Mouse (Mus musculus): ENCODE measurements at regions not wholly inside any gene's neighbourhood (a gene's known extent, or its start where the extent isn't known, plus 50 kb on each side); places are given as distances from the start of the nearest gene placed in this dataset.
"Not testable (repeated sequence)": the region's sequence is repeated elsewhere in the genome, so short reads cannot be mapped to it uniquely, and the experiment has no call there.

DNA sequence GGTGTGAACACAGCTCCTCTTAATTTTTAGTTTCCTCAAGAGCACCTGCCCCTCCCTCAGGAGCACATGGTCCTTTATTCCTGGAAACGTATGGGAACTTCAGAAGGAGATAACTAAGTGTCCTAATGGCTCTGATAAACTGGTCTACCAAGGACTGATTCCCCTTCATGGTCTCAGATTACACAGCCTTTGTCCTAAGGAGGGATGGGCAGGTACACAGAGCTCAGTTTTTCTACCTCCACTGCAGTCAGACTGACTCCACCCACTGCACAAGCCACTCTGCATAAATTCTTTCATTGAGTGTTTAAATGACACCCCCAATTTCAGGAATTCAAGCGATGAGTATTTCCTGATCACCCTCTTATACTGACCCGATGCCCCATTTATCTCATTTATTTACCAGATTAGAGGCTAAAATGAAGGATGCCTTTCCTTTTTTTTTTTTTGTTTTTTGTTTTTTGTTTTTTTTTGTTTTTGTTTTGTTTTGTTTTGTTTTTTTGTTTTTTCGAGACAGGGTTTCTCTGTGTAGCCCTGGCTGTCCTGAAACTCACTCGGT is 95.1 kb downstream of the Sox2 start:
- H3K4me3 ChIP-seq (ENCODE audit: low read length): no peak overlapping the region
- H3K4me2 ChIP-seq (ENCODE audit: low read depth, low read length): no peak overlapping the region
- no peak for ATAC-seq (ENCODE audit: low read depth)
- no peaks in the 10 kb centered on the region for H3K27me3 ChIP-seq (ENCODE audit: control insufficient read depth, insufficient read depth, low read depth, low read length)
- H3K9me3 ChIP-seq (ENCODE audit: control insufficient read depth, low read length): no peaks in the 10 kb centered on the region
- H3K9ac ChIP-seq (ENCODE audit: low read length): no peak overlapping the region
- 62% methylated on average over 5 of the region's 5 CpGs for WGBS
- H3K4me1 ChIP-seq (replicated peaks; ENCODE audit: control insufficient read depth, insufficient read depth, low read length): no peaks in the 10 kb centered on the region
- H3K36me3 ChIP-seq (ENCODE audit: control insufficient read depth, insufficient read depth, low read length): no peaks in the 10 kb centered on the region
- H3K27ac ChIP-seq (ENCODE audit: low read length): no peak overlapping the region

DNA sequence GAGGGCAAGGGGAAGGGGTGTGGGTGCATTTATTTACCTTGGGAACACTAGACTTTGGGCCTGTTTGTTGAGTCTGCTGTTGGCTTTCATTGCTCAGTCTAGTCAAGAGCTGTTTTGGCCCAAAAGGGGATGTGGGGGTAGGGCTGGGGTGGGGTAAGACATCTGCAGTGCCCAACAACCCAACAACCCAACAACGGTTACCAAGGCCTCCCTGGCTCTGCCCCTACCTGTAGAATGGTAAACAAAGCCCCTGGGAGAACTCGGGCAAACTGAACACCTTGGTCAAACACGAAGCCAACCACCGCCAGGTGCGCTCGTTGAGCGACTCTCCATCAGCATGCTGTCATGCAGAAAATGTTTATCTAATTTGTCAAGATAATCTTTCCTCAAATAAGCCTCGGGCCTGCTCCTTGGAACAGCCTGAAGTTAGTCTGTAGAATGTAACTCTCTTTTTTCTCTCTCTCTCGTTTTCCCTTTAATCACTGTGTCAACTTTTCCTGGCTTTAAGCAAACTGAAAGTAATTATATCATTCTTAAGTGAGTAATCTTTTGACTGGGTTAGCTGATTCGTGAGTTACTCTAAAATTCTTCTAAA is 97.4 kb downstream of the Sox2 start:
- Histone ChIP-seq H3K27me3 (ENCODE audit: control insufficient read depth, insufficient read depth, low read depth, low read length) (no peaks in the 10 kb centered on the region), H3K4me1 (replicated peaks; ENCODE audit: control insufficient read depth, insufficient read depth, low read length) (no peaks in the 10 kb centered on the region), H3K36me3 (ENCODE audit: control insufficient read depth, insufficient read depth, low read length) (no peaks in the 10 kb centered on the region), H3K27ac (ENCODE audit: low read length) (peak overlapping the region; percentile 66), H3K4me2 (ENCODE audit: low read depth, low read length) (peak overlapping the region; percentile 27; the same call in 1 of the 2 replicates), H3K9me3 (ENCODE audit: control insufficient read depth, low read length) (no peaks in the 10 kb centered on the region), H3K4me3 (ENCODE audit: low read length) (no peak overlapping the region), H3K9ac (ENCODE audit: low read length) (no peak overlapping the region)
- 27% methylated on average over 10 of the region's 10 CpGs for WGBS
- ATAC-seq (ENCODE audit: low read depth): peak; percentile 91

DNA sequence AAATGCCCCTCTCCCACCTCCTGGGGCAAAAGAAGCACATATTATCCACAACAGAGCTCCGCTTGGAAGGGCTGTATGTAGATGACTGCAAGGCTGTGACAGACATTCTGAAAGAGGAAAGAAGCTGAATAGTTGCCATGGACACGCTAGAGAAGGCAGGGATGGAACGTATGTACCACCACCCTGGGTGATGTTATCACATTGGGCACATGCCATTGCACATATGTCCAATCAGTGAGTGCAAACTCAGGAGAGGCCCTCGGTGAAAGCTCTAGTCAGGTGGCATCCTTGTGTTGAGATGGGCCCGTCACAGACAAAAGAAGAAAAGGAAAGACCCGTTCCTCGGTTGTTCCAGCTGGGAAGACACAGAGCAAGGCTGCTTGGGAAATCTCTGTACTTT is 99.8 kb downstream of the Sox2 start:
- no peak overlapping the region for H3K4me3 ChIP-seq (ENCODE audit: low read length)
- H3K9ac ChIP-seq (ENCODE audit: low read length): no peak overlapping the region
- H3K27me3 ChIP-seq (ENCODE audit: control insufficient read depth, insufficient read depth, low read depth, low read length): no peaks in the 10 kb centered on the region
- H3K36me3 ChIP-seq (ENCODE audit: control insufficient read depth, insufficient read depth, low read length): no peaks in the 10 kb centered on the region
- H3K4me1 ChIP-seq (replicated peaks; ENCODE audit: control insufficient read depth, insufficient read depth, low read length): no peaks in the 10 kb centered on the region
- WGBS: 82% methylated on average over 7 of the region's 7 CpGs
- H3K4me2 ChIP-seq (ENCODE audit: low read depth, low read length): no peak overlapping the region
- H3K9me3 ChIP-seq (ENCODE audit: control insufficient read depth, low read length): no peaks in the 10 kb centered on the region
- H3K27ac ChIP-seq (ENCODE audit: low read length): no peak overlapping the region
- no peak for ATAC-seq (ENCODE audit: low read depth)

DNA sequence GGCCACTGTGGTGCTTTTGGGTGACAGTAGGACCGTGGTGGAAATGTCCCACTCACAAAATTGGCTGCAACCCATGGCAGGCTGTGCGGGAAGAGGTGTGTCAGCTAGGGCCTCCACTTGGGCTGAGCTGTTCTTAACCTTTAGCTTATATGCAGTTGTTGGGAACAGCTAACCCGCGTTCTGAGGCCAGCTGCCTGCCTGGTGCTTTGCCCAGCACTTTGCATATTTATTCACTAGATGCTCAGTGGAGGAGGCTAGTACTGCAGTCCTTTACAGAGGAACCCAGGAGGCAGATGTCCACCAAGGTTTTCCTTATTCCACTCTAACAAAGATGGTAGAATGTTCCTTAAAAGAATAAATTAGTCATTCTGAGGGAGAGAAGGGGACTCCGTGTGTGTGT is 101.3 kb downstream of the Sox2 start:
- no peaks in the 10 kb centered on the region for H3K36me3 ChIP-seq (ENCODE audit: control insufficient read depth, insufficient read depth, low read length)
- no peak overlapping the region for H3K9ac ChIP-seq (ENCODE audit: low read length)
- 62% methylated on average over 5 of the region's 5 CpGs for WGBS
- no peaks in the 10 kb centered on the region for H3K4me1 ChIP-seq (replicated peaks; ENCODE audit: control insufficient read depth, insufficient read depth, low read length)
- H3K4me3 ChIP-seq (ENCODE audit: low read length): no peak overlapping the region
- H3K4me2 ChIP-seq (ENCODE audit: low read depth, low read length): no peak overlapping the region
- no peaks in the 10 kb centered on the region for H3K27me3 ChIP-seq (ENCODE audit: control insufficient read depth, insufficient read depth, low read depth, low read length)
- ATAC-seq (ENCODE audit: low read depth): no peak
- H3K27ac ChIP-seq (ENCODE audit: low read length): no peak overlapping the region
- no peaks in the 10 kb centered on the region for H3K9me3 ChIP-seq (ENCODE audit: control insufficient read depth, low read length)

DNA sequence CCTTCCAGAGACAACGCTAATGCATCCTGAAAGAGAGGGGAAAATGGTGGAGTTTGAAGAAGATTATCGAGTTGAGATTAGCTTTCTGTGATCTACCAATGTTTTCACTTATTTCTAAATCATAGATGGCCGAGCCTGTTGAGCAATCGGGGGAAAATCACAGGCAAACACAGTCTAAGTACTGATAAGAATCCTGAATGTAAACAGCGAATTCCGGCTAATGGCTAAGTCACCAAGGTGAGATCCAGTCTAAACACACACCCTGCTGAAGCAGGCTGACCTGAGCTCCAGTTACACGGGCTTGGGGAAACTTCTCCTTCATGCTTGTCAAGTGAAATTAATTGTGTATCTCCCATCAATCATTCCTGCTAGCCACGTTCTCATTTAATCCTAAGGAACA is 103.4 kb downstream of the Sox2 start:
- WGBS: 7% methylated on average over 8 of the region's 8 CpGs
- Histone ChIP-seq H3K4me2 (ENCODE audit: low read depth, low read length) (peak overlapping the region; percentile 43), H3K36me3 (ENCODE audit: control insufficient read depth, insufficient read depth, low read length) (no peaks in the 10 kb centered on the region), H3K4me3 (ENCODE audit: low read length) (0 out of 2 replicates have a peak overlapping the region, but pooled peaks have one; percentile 2), H3K9ac (ENCODE audit: low read length) (no peak overlapping the region), H3K27ac (ENCODE audit: low read length) (peak overlapping the region; percentile 67), H3K9me3 (ENCODE audit: control insufficient read depth, low read length) (no peaks in the 10 kb centered on the region), H3K4me1 (replicated peaks; ENCODE audit: control insufficient read depth, insufficient read depth, low read length) (no peaks in the 10 kb centered on the region), H3K27me3 (ENCODE audit: control insufficient read depth, insufficient read depth, low read depth, low read length) (no peaks in the 10 kb centered on the region)
- peak; percentile 87 for ATAC-seq (ENCODE audit: low read depth)

DNA sequence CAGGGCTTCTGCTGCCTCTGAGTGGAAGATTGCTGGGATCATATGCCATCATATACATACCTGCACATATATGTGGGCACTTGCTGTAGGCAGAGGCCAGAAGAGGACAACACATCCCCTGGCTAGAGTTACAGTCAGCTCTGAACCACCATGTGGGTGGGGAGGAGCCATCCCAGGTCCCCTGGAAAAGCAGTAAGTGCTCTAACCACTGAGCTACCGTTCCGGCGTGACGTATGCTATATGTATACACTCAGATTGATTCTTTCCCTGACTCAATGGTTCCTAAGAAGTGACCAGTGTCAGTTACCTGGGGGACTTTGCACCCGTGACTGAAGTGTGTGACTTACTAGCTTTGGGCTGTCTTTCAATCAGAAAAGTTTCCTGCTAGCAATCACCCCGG is 104.6 kb downstream of the Sox2 start:
- no peak overlapping the region for H3K9ac ChIP-seq (ENCODE audit: low read length)
- no peak overlapping the region for H3K27ac ChIP-seq (ENCODE audit: low read length)
- no peaks in the 10 kb centered on the region for H3K9me3 ChIP-seq (ENCODE audit: control insufficient read depth, low read length)
- 89% methylated on average over 6 of the region's 6 CpGs for WGBS
- no peaks in the 10 kb centered on the region for H3K4me1 ChIP-seq (replicated peaks; ENCODE audit: control insufficient read depth, insufficient read depth, low read length)
- no peak overlapping the region for H3K4me3 ChIP-seq (ENCODE audit: low read length)
- no peaks in the 10 kb centered on the region for H3K36me3 ChIP-seq (ENCODE audit: control insufficient read depth, insufficient read depth, low read length)
- H3K27me3 ChIP-seq (ENCODE audit: control insufficient read depth, insufficient read depth, low read depth, low read length): no peaks in the 10 kb centered on the region
- ATAC-seq (ENCODE audit: low read depth): no peak
- no peak overlapping the region for H3K4me2 ChIP-seq (ENCODE audit: low read depth, low read length)

DNA sequence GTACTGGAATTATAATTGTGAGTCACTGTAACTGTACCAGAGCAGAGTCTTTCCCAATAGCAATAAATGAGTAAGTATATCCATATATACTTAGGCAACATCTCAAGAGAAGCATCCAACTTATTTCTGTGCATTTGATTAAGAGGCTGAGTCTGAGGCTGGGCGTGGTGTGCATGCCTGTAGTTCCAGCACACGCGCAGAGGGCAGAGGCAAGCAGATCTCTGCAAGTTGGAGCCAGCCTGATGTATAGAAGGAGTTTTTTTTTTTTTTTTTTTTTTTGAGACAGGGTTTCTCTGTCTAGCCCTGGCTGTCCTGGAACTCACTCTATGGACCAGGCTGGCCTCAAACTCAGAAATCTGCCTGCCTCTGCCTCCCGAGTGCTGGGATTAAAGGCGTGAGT is 105.1 kb downstream of the Sox2 start:
- H3K4me2 ChIP-seq (ENCODE audit: low read depth, low read length); H3K36me3 ChIP-seq (ENCODE audit: control insufficient read depth, insufficient read depth, low read length); H3K27ac ChIP-seq (ENCODE audit: low read length); H3K4me3 ChIP-seq (ENCODE audit: low read length); H3K9me3 ChIP-seq (ENCODE audit: control insufficient read depth, low read length); H3K27me3 ChIP-seq (ENCODE audit: control insufficient read depth, insufficient read depth, low read depth, low read length); H3K4me1 ChIP-seq (replicated peaks; ENCODE audit: control insufficient read depth, insufficient read depth, low read length); ATAC-seq (ENCODE audit: low read depth); H3K9ac ChIP-seq (ENCODE audit: low read length): not testable (repeated sequence)
- WGBS: 99% methylated on average over 5 of the region's 5 CpGs

DNA sequence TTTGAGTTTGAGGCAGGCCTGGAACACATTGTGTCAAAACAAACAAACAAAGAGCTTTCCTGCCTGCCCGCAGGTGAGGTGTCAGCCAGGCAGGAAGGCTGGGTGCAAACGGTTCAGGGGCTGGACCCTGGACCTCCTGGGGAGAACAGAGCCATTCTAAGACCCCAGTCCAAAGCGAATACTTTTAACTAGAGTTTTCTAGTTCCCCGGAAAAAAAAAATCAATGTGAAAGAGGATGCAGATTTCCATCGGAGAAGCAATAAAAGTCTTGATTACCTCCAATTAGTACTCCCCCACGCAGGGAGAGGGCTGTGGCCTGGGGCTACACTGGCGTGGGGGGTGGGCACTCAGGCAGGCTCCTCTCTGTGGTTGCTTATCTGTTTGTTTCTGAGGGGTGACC is 106.4 kb downstream of the Sox2 start:
- Histone ChIP-seq H3K4me2 (ENCODE audit: low read depth, low read length) (no peak overlapping the region), H3K27me3 (ENCODE audit: control insufficient read depth, insufficient read depth, low read depth, low read length) (no peaks in the 10 kb centered on the region), H3K27ac (ENCODE audit: low read length) (no peak overlapping the region), H3K36me3 (ENCODE audit: control insufficient read depth, insufficient read depth, low read length) (no peaks in the 10 kb centered on the region), H3K9me3 (ENCODE audit: control insufficient read depth, low read length) (no peaks in the 10 kb centered on the region), H3K4me1 (replicated peaks; ENCODE audit: control insufficient read depth, insufficient read depth, low read length) (no peaks in the 10 kb centered on the region), H3K4me3 (ENCODE audit: low read length) (no peak overlapping the region), H3K9ac (ENCODE audit: low read length) (no peak overlapping the region)
- no peak for ATAC-seq (ENCODE audit: low read depth)
- WGBS: 31% methylated on average over 7 of the region's 7 CpGs

DNA sequence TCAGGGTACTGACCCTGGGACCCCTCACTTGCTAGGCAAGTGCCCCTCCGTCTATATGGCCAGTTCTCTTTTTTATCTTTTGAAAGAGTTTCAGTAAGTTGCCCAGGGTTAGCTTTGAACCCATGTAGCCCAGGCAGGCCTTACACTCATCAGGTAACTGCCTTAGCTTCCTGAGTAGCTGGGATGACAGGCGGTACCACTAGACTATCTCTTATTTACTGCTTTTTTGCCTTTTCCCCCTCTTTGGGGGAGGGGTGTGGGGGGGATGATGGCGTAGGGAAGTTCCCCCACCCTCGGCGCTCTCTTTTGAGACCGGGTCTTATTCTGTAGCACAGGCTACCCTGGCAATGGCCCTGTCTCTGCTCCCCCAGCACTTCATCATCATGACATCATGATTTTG is 106.9 kb downstream of the Sox2 start:
- Histone ChIP-seq H3K4me1 (replicated peaks; ENCODE audit: control insufficient read depth, insufficient read depth, low read length) (no peaks in the 10 kb centered on the region), H3K4me3 (ENCODE audit: low read length) (no peak overlapping the region), H3K27ac (ENCODE audit: low read length) (no peak overlapping the region), H3K27me3 (ENCODE audit: control insufficient read depth, insufficient read depth, low read depth, low read length) (no peaks in the 10 kb centered on the region), H3K36me3 (ENCODE audit: control insufficient read depth, insufficient read depth, low read length) (no peaks in the 10 kb centered on the region), H3K9ac (ENCODE audit: low read length) (no peak overlapping the region), H3K4me2 (ENCODE audit: low read depth, low read length) (no peak overlapping the region), H3K9me3 (ENCODE audit: control insufficient read depth, low read length) (no peaks in the 10 kb centered on the region)
- no peak for ATAC-seq (ENCODE audit: low read depth)
- 64% methylated on average over 6 of the region's 6 CpGs for WGBS
